Mouse (Mus musculus) forebrain, embryonic 12.5 days (tissue): ENCODE results near the gene Ano9. TPM values are rescaled to one million over a fixed set of nuclear protein-coding genes. Genes with fewer than 3 reads are reported as not detected.

ENCODE experiments used
- ATAC-seq: fragments of 200-750 bp; cut with Nextera tagmentation; 2 replicates; pipeline ENCODE4 v1.8.0; 2017; ENCODE audit warnings: moderate TSS enrichment; ENCODE audit not compliant: low FRiP score
- H3K27ac ChIP-seq: fragments of 300-500 bp; sonication (generic); 2 replicates; pipeline ENCODE4 v1.5.1; 2016; ENCODE audit warnings: mild to moderate bottlenecking
- H3K27me3 ChIP-seq: fragments of 300-500 bp; sonication (generic); 2 replicates; pipeline ENCODE4 v1.6.1; 2016; ENCODE audit warnings: mild to moderate bottlenecking
- H3K36me3 ChIP-seq: fragments of 300-500 bp; sonication (generic); replicated peaks from 2 replicates; pipeline ENCODE4 v1.6.1; 2016; ENCODE audit warnings: mild to moderate bottlenecking
- H3K4me1 ChIP-seq: fragments of 300-500 bp; sonication (generic); 2 replicates; pipeline ENCODE4 v1.6.1; 2016
- H3K4me2 ChIP-seq: fragments of 300-500 bp; sonication (generic); 2 replicates; pipeline ENCODE4 v1.6.1; 2016; ENCODE audit warnings: mild to moderate bottlenecking, moderate library complexity
- H3K4me3 ChIP-seq: fragments of 300-500 bp; sonication (generic); replicated peaks from 2 replicates; pipeline ENCODE4 v1.5.1; 2016; ENCODE audit warnings: mild to moderate bottlenecking
- H3K9ac ChIP-seq: fragments of 300-500 bp; sonication (generic); 2 replicates; pipeline ENCODE4 v1.6.1; 2016; ENCODE audit warnings: mild to moderate bottlenecking
- H3K9me3 ChIP-seq: fragments of 300-500 bp; sonication (generic); 2 replicates; pipeline ENCODE4 v1.6.1; 2016
- WGBS: fragments of 180-500 bp; shearing (Covaris S2); methylation state at CpG from one replicate; pipeline ENCODE4 v1.1.7; 2016; 5-methylcytosine and 5-hydroxymethylcytosine counted together
- polyA plus RNA-seq: library from polyadenylated mRNA; unstranded; fragments of >200 nt; fragmentation: Nextera tagmentation; extraction: Ambion mirVana; gene quantifications from 2 replicates; pipeline ENCODE4 v1.2.1, GENCODE M21; 2016

The Ano9 gene
- polyA plus RNA-seq, 1 experiment from 2014 or later, result 0.37 TPM

DNA sequence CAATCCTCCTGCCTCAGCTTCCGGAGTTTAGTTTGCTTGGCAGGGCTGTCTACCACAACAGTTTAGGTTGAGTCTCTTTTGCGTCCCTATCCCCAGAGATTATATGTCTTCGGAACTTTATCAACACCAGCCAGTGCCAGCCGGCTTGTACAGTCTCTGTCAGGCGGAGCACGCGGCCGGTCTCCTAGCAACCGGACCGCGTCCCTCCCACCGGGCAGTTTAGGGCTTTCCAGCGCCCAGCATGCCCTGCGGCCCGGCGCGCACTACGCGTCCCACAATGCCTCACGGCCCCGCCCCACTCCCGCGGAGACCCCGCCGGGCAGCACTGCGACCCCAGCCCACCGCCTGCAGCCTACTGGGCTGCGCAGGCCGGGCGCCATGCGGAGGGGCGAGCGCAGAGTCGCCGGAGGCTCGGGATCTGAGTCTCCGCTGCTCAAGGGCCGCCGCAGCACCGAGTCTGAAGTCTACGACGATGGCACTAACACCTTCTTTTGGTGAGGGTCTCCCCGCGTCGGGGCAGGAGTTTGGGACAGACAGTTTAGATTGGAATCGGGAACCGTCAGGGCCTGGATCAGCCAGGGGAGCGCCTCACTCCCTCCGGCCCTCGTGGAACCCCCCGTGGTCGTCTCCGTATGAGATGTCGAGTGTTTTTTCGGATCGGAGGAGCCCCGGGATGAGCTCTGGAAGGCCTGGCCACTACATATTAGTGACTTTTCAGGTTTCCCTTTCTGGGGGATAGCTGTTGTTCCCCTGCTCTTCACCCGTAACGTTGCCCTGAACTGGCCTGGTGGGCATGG, 13.6 kb upstream of the Ano9 start:
- ATAC-seq, result peak; percentile 99
- WGBS, result under 1% methylated on average over 59 of the region's 59 CpGs
- Histone ChIP-seq H3K27me3 (no peaks in the 10 kb centered on the region), H3K4me2 (peak overlapping the region; percentile 82), H3K9ac (peak overlapping the region; percentile 88), H3K27ac (peak overlapping the region; percentile 74), H3K4me1 (peaks cover 15% of the 10 kb centered on the region), H3K9me3 (no peaks in the 10 kb centered on the region), H3K4me3 (peak overlapping the region; percentile 82), H3K36me3 (peaks cover 13% of the 10 kb centered on the region)

DNA sequence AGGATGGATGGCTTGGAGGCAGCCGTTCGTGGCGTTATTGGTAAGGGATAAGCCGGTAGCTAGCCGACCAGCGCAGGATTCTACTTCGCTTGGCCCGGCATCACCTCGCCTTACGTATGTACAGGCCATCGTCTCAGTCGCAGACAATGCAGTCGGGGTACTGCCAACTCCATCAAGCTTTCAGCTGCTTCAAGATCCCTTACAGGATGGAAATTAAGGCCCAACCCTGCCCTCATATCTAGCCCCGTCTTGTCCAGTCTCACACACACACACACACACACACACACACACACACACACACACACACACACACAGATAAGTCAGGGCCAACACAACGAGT, 5.9 kb upstream of the Ano9 start:
- Histone ChIP-seq H3K9ac (peak overlapping the region; percentile 69), H3K27ac (peak overlapping the region; percentile 77), H3K27me3 (no peaks in the 10 kb centered on the region), H3K4me1 (peaks cover 7% of the 10 kb centered on the region; the same call in 1 of the 2 replicates), H3K4me3 (peak overlapping the region; percentile 57), H3K9me3 (no peaks in the 10 kb centered on the region), H3K4me2 (peak overlapping the region; percentile 67), H3K36me3 (no peaks in the 10 kb centered on the region)
- ATAC-seq, result no peak
- 2% methylated on average over 15 of the region's 15 CpGs for WGBS

DNA sequence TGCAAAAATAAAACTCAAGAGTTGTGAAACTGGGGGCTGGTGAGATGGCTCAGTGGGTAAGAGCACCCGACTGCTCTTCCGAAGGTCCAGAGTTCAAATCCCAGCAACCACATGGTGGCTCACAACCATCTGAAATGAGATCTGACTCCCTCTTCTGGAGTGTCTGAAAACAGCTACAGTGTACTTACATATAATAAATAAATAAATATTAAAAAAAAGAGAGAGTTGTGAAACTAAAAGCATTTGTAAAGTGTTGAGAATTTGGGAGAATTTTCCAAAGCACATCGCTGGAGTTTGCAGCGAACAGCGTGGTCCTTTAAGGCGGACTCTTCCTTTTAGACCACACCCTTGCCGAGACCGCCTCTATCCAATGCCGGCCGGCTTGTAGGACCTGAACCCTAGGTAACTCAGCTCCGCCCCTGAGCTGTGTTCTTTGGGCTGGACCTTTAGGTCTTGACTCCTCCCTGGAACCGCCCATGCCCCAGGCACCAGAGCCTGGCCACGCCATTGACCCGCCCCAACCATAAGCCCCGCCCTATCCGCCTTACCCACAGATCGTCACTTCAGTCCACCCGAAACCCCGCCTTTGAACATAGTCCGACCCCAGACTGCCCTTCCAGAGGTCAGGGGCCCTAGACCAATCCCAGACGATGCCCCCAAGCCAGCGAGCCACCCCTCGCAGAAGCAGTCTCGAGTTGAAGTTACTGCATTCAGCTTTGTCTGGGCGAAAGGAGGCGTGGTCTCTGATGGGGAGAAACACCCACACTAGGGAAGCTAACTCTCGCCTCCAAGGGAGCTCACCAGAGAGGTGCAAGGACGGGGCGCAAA, 5.3 kb upstream of the Ano9 start:
- 0 out of 2 replicates have a peak, but pooled peaks cover 4% of the 10 kb centered on the region for H3K27me3 ChIP-seq
- ATAC-seq, result peak; percentile 97
- peak overlapping the region; percentile 77 for H3K27ac ChIP-seq
- H3K9ac ChIP-seq, result peak overlapping the region; percentile 69
- peak overlapping the region; percentile 67 for H3K4me2 ChIP-seq
- WGBS, result 3% methylated on average over 29 of the region's 29 CpGs
- H3K9me3 ChIP-seq, result no peaks in the 10 kb centered on the region
- H3K4me3 ChIP-seq, result peak overlapping the region; percentile 57
- H3K4me1 ChIP-seq, result peaks cover 7% of the 10 kb centered on the region; the same call in 1 of the 2 replicates
- H3K36me3 ChIP-seq, result no peaks in the 10 kb centered on the region

DNA sequence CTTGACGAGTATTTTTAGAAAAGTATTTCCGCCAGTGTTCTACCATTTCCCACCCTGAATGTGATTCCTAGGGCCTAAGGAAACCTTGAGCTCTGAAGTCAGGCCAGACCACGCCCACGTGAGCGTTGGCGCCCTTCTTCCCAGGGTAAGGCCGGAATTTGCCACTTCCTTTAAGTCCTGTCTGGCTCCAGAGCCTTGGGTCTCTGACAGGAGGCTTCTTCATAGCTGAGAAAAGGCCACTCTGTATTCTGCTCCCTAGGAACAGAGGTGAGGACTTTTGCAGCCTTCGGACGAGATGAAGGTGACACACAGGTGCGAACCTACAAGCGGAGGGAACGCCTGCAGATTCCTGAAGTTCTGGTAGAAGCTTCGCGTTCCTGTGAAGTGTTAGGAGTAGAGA, 4.6 kb upstream of the Ano9 start, which contains the start of gene Ptdss2:
Gene Ptdss2, plus strand, starts transcription at position 138 of the 400 bp plus-strand sequence.
- no peak for ATAC-seq
- Histone ChIP-seq H3K4me3 (peak within 1 kb of the TSS; percentile 57), H3K9ac (peak within 1 kb of the TSS; percentile 69), H3K27me3 (peaks cover 10% of the 10 kb centered on the region), H3K4me1 (peaks cover 7% of the 10 kb centered on the region; the same call in 1 of the 2 replicates), H3K4me2 (peak within 1 kb of the TSS; percentile 67), H3K36me3 (no peaks in the 10 kb centered on the region), H3K27ac (peak within 1 kb of the TSS; percentile 77), H3K9me3 (no peaks in the 10 kb centered on the region)
- 55% methylated on average over 14 of the region's 14 CpGs for WGBS

DNA sequence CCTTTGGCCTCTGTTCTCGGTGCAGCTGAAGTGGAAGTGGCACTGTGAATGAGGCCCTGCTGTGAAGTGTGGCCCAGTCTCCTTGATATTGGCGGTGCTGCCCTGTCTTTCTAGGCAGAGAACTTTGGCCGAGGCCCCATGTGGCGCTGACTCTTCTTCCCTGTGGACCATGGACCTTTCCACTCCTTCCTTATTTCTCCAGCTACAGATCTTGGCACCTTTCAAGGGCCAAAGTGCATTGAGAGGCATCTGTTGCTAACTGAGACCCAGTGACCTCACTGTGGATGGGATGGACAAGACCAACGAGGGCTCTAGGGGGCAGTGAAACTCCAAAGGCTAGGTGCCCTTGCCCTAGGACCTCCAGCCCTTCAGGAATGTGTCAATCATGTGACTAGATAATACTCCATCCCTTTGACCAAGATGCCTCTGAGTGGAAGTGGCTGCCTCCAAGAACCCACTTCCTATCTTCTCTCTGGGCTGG, 3.5 kb upstream of the Ano9 start:
- no peaks in the 10 kb centered on the region for H3K9me3 ChIP-seq
- H3K27me3 ChIP-seq, result peaks cover 15% of the 10 kb centered on the region
- H3K36me3 ChIP-seq, result no peaks in the 10 kb centered on the region
- H3K27ac ChIP-seq, result no peak overlapping the region
- WGBS, result 78% methylated on average over 5 of the region's 5 CpGs
- H3K4me3 ChIP-seq, result no peak overlapping the region
- no peak overlapping the region for H3K9ac ChIP-seq
- H3K4me1 ChIP-seq, result peaks cover 7% of the 10 kb centered on the region; the same call in 1 of the 2 replicates
- no peak overlapping the region for H3K4me2 ChIP-seq
- ATAC-seq, result no peak

DNA sequence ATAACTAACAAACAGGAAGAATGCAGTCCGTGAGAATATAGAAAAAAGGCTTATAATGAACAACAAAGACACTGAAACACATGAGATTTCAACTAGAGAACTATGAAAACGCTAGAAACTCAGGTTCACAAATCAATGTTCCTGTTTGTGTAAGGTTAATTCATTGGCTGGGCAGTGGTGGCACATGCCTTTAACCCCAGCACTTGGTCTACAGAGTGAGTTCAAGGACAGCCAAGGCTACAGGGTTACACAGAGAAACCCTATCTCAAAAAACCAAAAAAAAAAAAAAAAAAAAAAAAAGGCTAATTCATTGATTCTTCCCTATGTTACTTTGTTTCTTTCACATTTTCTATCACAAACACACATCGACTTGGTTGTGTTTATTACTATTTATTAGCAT, 3.0 kb upstream of the Ano9 start:
- H3K4me1 ChIP-seq, result peaks cover 7% of the 10 kb centered on the region; the same call in 1 of the 2 replicates
- H3K9me3 ChIP-seq, result no peaks in the 10 kb centered on the region
- no peak overlapping the region for H3K27ac ChIP-seq
- H3K9ac ChIP-seq, result no peak overlapping the region
- no peak overlapping the region for H3K4me3 ChIP-seq
- no peak for ATAC-seq
- H3K4me2 ChIP-seq, result no peak overlapping the region
- H3K27me3 ChIP-seq, result peaks cover 15% of the 10 kb centered on the region
- no peaks in the 10 kb centered on the region for H3K36me3 ChIP-seq
- 89% methylated on average over 3 of the region's 3 CpGs for WGBS

DNA sequence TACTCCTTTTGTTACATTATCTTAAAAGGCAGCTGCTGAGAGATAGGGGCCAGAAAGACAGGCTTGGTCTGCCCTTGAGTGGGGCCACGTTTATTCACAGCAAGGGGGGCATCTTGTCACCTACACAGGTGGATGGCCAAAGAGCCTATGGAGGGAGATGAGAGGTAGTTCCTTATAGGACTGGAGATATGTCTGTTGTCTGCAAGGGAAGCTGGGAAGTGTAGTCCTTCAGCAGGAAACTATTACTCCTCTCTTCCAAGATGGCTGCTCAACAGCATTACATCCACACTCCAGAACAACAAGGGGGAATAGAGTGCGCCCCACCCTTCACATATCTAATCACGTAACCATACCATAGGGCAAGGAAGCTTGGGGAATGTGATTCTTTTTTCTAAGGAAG, 1.9 kb upstream of the Ano9 start:
- Histone ChIP-seq H3K27me3 (peaks cover 15% of the 10 kb centered on the region), H3K36me3 (no peaks in the 10 kb centered on the region), H3K4me2 (no peak overlapping the region), H3K9ac (no peak overlapping the region), H3K4me1 (peaks cover 7% of the 10 kb centered on the region; the same call in 1 of the 2 replicates), H3K4me3 (no peak overlapping the region), H3K9me3 (no peaks in the 10 kb centered on the region), H3K27ac (no peak overlapping the region)
- no peak for ATAC-seq
- WGBS, result 78% methylated on average over 3 of the region's 3 CpGs

DNA sequence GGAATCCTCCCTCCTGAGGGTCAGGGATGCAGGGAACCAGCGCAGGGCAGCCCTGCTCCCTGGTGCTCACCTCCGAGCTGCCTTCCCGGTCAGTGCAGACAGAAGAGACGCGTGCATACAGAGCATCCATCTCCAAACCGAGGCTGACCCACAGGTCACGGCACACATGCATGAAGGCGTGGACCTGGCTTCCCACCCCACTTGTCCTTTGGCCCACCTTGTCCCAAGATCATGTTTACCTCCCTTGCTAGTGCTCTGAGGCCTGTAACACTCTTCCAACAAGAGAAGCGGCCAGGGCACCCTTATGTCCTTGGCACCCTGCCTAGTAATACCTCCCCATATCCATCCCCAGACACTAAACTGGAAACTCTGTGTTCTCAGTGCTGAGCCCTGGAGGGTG, 1.7 kb downstream of the Ano9 start:
- H3K9me3 ChIP-seq, result no peaks in the 10 kb centered on the region
- WGBS, result 92% methylated on average over 9 of the region's 9 CpGs
- no peak overlapping the region for H3K27ac ChIP-seq
- no peak overlapping the region for H3K4me2 ChIP-seq
- ATAC-seq, result no peak
- H3K4me3 ChIP-seq, result no peak overlapping the region
- no peak overlapping the region for H3K9ac ChIP-seq
- H3K4me1 ChIP-seq, result no peaks in the 10 kb centered on the region
- H3K36me3 ChIP-seq, result no peaks in the 10 kb centered on the region
- peaks cover 18% of the 10 kb centered on the region for H3K27me3 ChIP-seq

DNA sequence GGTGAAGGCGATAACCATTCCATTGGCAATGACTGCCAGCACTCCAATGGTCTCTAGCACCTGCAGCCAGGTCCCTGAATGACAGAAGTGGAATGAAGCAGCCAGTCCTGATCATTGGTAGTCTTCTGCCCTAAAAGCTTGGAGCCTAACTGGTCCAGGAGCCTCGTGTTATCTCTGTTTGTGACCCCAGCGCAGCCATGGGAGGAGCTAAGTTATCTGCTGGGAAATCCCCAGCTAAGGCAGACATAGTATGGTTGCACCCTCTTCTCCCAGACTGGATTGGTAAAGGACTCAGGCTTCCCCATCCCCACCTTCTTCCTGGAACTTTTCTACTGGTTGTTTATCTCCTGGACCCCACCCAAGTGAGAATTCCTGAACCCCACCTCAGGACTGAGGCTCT, 14.4 kb downstream of the Ano9 start:
- Histone ChIP-seq H3K4me1 (peaks cover 11% of the 10 kb centered on the region), H3K27me3 (peaks cover 62% of the 10 kb centered on the region), H3K4me3 (no peak overlapping the region), H3K36me3 (no peaks in the 10 kb centered on the region), H3K4me2 (no peak overlapping the region), H3K27ac (no peak overlapping the region), H3K9me3 (no peaks in the 10 kb centered on the region), H3K9ac (no peak overlapping the region)
- 81% methylated on average over 3 of the region's 3 CpGs for WGBS
- no peak for ATAC-seq

DNA sequence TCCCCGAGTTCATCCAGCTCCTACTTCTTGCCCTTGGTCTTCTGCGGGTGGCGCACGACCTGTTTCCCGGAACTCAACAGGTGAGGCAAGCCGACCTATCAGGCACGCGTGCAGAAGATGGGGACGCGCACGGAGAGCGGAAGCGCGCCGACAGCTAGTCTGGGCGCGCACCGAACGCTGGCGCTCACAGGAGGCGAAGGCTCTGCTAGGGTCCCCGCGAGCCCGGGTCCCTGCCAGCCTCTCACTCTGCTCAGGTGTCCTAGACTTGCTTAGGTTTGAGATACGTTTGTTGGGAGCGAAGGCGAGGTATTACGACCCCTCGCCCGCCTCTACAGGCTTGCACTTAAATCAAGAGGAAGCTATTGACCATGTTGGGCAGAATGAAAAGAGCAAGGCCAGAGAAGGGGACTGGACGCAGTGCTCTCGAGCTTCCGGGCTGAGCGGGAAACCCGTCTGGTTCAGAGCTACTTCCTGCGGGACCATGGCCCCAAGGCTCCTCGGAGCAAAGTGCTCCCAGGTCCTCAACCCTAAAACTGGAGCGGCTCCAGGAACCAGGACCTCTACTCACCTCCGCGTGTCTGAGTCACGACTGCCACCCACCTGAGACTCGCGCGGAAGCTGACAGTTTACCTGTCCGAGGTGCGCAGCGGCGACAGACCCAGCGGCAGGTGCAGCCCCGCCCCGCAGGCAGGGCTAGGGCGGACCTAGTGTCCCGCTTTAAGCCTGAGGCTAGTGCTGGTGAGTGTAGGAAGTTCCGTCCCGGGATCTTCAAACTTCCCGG, 17.5 kb downstream of the Ano9 start, which contains the start of gene Sigirr:
Gene Sigirr, minus strand, starts transcription at position 662 of the 781 bp plus-strand sequence.
- Histone ChIP-seq H3K4me3 (peak within 1 kb of the TSS; percentile 39), H3K36me3 (no peaks in the 10 kb centered on the region), H3K27ac (no peak within 1 kb of the TSS), H3K9me3 (no peaks in the 10 kb centered on the region), H3K27me3 (peaks cover 71% of the 10 kb centered on the region), H3K9ac (peak within 1 kb of the TSS; percentile 40; the same call in 1 of the 2 replicates), H3K4me1 (peaks cover 11% of the 10 kb centered on the region), H3K4me2 (peak within 1 kb of the TSS; percentile 64)
- 1% methylated on average over 56 of the region's 56 CpGs for WGBS
- no peak for ATAC-seq

DNA sequence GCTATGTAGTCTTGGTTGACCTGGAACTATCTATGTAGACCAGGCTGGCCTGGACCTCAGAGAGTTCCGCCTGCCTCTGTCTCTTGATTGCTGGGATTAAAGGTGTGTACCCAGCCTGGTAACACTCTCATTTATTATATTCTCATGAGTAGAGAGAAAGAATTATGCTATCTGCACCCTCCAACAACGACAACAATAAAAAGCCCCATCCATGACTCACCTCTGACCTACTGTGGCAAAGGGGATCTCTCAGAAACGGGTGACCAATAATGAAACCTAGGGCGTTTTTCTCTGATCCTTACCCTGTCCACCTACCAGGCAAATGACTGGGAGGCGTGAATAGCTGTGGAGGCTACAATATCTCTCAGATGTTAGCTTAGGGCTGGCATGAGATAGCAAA, 20.4 kb downstream of the Ano9 start:
- Histone ChIP-seq H3K27ac (no peak overlapping the region), H3K9me3 (no peaks in the 10 kb centered on the region), H3K9ac (no peak overlapping the region), H3K4me2 (no peak overlapping the region), H3K4me3 (no peak overlapping the region), H3K4me1 (peaks cover 17% of the 10 kb centered on the region), H3K27me3 (peaks cover 76% of the 10 kb centered on the region), H3K36me3 (no peaks in the 10 kb centered on the region)
- no peak for ATAC-seq
- WGBS, result 88% methylated on average over 5 of the region's 5 CpGs

DNA sequence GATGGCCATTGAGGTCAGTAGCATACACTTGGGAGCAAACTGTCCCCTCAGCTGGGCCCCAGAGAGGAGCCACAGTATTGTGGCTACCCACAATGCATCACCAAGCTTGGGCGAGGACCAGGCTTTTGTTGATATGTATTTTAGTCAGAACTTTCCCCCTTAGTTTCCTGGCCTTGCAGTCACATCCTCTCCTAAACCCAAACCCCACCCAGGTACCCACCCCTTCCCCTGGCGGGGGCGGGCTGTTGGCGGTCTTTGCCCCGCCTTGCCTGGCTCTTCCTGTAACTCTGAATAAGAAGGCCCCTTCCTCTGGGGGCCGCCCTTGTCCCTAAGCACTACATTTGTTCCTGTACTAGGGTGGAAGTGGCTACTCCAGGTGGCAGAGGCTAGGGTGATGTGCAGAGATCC, 21.0 kb downstream of the Ano9 start:
- Histone ChIP-seq H3K9ac (no peak overlapping the region), H3K4me1 (peaks cover 20% of the 10 kb centered on the region), H3K36me3 (no peaks in the 10 kb centered on the region), H3K27me3 (peaks cover 76% of the 10 kb centered on the region), H3K4me3 (no peak overlapping the region), H3K9me3 (no peaks in the 10 kb centered on the region), H3K4me2 (no peak overlapping the region), H3K27ac (no peak overlapping the region)
- WGBS, result 40% methylated on average over 6 of the region's 6 CpGs
- ATAC-seq, result no peak
